Mouse (Mus musculus) layer of hippocampus, postnatal 36 days (tissue): Measurements from ENCODE around the gene Pik3ca. TPM values are rescaled to one million over a fixed set of nuclear protein-coding genes. Genes with fewer than 3 reads are reported as not detected.
"Not testable (repeated sequence)": the region's sequence is repeated elsewhere in the genome, so short reads cannot be mapped to it uniquely, and the experiment has no call there.

Experiments used
- DNase-seq, 2 experiments: peaks; one replicate each; pipeline ENCODE4 v3.0.0; 2022
- total RNA-seq, 2 experiments: library from RNA; stranded (reverse); gene quantifications; 2 replicates each; pipeline ENCODE4 v1.2.3; 2021

Gene Pik3ca
- total RNA-seq, 2 experiments from 2014 or later = 51.1 to 53.8 TPM

DNA sequence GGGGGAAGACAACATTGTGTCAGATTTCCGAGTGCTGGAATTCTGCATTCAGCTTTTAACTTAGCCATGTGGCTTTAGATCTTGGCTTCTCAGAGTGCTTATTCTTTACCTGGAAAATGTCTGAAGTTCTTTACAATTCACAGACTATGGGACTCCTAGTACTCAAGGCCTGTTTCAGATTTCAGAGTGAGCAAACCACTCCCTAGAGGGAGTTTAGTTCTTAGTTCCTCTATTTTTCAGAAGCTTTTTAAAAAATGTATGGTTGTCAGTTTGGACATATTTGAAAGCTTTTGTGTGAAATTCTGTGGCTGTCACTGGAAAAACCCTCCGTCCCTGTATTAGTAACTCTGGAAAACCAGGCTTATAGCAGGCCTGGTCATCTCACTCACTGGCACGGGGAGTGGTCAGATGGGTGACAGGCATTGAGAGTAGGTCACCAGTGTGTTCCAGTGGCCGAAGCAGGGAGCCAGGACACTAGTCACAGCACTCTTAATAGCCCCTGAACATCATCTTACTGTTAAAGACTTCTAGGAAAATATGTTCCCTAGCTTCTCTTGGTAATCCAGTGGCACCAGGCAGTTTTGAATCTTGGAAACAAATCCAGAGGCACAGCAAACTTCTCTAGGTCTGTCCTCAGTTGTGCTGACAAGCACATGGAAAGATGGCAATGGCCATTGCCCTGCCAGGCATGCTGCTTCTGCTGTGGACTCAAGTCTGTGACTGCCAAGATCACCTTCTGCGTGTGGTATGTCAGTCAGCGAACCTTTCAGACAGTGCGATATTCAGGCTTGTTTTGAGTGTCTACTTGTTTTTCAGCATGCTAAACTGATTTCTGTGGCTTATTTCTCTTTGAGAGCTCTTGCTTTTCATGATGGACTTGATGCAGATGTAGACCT is 5.8 kb downstream of the Pik3ca start:
- DNase-seq = no peak

- DNase-seq = no peak
Measured at GRCm38 (mm10) chr3:32405699-32406098, 8.2 kb downstream of the Pik3ca start.

DNA sequence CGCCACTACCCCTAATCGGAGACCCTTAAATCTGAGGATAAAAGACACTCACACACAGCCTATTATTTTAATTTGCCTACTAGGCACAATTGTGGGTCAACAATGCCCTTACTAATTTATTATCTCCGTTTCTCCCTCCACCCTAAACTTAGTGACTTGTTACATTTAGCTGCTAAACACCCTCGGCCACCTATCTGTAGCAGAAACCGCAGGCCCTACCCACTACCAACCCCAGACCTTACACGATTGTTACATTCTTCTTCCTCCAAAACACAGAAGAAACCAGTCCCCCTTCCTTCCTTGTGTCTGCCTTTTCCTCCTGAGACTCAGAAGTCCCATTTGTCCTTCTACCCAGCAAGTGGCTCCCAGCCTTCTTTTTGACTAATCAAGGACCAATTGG is 9.3 kb downstream of the Pik3ca start:
- DNase-seq = no peak

DNA sequence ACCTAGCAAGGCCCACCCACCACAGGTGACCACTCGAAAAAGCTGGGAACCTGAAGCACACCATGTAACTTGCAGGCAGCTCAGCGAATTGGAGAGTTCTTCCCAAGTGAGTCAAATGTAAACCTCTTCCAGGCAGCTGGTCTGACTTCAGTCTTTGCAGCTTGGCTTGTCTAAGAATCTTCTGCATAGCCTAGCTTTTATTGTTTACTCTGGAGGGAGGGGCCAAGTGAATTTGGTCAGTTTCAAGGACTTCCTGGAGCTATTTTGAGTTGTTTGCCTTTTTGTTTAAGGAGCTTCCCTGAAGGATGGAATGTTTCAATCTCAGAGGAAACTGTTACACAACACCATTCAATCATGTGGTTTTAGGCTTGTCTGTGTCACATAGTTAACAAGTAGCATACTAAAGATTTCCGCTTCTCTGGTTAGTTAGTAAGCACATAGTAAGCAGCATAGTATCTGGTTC is 11.4 kb downstream of the Pik3ca start:
- DNase-seq = no peak

- no peak for DNase-seq
Measured at GRCm38 (mm10) chr3:32412502-32413044, 15.1 kb downstream of the Pik3ca start.

- no peak for DNase-seq
Measured at GRCm38 (mm10) chr3:32414381-32414780, 16.9 kb downstream of the Pik3ca start.

- DNase-seq = no peak
Measured at GRCm38 (mm10) chr3:32415370-32416309, 18.2 kb downstream of the Pik3ca start.

DNA sequence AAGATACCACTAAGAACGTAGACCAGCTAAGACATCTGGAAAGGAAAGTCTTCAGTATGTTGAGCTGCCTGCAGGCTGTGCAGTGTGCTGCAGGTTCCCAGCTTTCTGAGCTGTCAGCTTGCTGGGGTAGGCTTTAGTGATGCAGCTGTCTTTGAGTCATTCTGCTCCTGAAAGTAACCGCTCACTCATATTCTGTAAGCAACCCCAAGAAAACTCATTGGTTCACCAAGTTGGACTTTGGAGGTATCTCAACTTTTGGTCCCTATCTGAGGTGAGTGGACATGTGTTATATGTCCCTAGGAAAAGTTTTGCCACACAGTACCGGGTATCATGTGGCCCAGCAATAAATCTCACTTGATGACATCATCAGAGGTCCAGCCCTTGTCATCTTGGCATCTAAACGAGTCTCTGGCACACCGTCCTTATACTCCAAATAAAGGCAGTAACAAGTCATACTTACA is 20.3 kb downstream of the Pik3ca start:
- DNase-seq = no peak

GRCm38 (mm10) chr3:32419866-32420265 is 22.4 kb downstream of the Pik3ca start:
- DNase-seq = no peak

- no peak for DNase-seq
Measured at GRCm38 (mm10) chr3:32421115-32422054, 23.9 kb downstream of the Pik3ca start.

GRCm38 (mm10) chr3:32427695-32428094 is 30.2 kb downstream of the Pik3ca start:
- DNase-seq = no peak

- no peak for DNase-seq
Measured at GRCm38 (mm10) chr3:32428361-32428760, 30.9 kb downstream of the Pik3ca start.

DNA sequence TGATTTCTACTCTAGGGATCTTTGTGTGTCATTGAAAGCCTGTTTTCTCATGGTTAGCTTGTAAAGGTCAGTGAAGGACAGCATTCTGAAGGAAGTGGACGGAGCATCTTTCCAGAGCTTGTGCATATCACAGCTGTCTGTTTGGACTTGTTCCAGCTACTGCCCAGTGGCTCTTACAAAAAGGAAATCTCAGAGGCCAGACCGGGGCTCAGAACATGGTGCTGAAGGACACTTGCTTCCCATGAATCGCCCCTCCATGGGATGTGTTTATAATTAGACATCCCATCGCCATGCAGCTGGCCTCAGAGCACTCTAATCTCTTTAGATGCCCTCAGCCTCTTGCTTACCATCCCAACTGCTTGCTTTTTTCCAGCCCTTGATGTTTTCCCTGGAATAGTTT is 31.4 kb downstream of the Pik3ca start:
- DNase-seq = no peak

- not testable (repeated sequence) for DNase-seq
Measured at GRCm38 (mm10) chr3:32429351-32429750, 31.9 kb downstream of the Pik3ca start.

DNA sequence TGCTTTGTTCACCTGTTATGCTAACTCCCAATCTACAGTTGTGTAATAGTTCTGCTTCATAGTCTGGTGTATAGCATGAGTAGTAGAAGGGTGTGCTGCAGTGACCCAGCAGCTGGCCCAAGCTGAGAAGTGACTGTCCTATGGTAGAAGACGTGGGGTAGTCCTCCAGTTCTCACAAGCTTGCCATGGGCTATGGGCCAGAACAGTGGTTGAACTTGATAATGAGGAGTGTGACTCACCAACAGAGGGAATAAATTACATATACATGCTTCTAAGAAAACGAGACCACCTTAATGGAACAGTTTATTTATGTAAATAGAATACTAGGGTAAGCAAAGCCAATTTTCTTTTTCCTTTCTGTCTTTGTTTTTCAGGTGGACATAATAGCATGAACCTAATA is 32.9 kb downstream of the Pik3ca start:
- DNase-seq = no peak

- no peak for DNase-seq
Measured at GRCm38 (mm10) chr3:32434016-32434415, 36.5 kb downstream of the Pik3ca start.

DNA sequence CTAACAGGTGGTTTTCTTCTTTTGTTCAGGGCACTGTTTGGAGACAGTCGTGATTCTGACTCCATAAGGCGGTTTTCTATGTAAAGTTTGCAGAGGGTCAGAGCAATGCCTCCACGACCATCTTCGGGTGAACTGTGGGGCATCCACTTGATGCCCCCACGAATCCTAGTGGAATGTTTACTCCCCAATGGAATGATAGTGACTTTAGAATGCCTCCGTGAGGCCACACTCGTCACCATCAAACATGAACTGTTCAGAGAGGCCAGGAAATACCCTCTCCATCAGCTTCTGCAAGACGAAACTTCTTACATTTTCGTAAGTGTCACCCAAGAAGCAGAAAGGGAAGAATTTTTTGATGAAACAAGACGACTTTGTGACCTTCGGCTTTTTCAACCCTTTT is 38.6 kb downstream of the Pik3ca start:
- DNase-seq = no peak

DNA sequence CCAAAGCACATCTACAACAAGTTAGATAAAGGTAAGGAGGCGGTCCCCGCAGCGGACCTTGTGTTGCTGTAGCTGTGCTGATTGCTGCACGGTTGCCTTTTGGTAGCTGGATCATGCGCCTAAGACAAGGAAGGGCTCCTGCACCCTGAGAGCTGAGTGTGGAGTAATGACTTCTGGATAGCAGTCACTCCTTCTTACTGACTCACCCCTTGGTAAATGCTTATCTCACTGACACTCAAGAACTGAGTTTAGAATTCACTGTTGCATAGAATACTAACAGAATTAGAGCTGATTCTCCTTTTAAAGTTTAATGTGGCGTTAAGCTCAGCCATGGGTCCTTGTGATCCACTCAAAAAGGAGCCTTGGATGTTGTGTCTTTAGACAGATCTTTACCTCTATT is 39.8 kb downstream of the Pik3ca start:
- DNase-seq = no peak

- DNase-seq = no peak
Measured at GRCm38 (mm10) chr3:32437820-32438219, 40.3 kb downstream of the Pik3ca start.

- DNase-seq = no peak
Measured at GRCm38 (mm10) chr3:32438716-32439115, 41.2 kb downstream of the Pik3ca start.

DNA sequence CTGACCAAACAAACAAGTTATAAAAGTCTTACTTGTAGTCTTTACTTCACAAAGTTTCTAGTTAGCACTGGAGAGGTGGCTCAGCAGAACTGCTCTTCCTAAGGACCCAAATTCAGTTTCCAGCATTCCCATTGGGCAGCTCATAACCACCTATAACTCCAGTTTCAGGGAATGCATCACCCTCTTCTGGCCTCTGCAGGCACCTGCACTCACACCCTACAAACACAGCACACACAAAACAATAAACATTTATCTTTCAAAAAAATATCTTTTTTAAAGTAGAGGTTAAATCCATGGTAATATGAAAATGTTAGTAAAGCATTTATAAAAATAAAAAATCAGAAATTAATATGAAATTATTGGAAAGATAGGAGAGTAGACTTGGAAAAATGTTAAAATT is 44.2 kb downstream of the Pik3ca start:
- no peak for DNase-seq
